Mouse (Mus musculus) spleen, postnatal 36 days (tissue): ENCODE data around the gene Fut11.
A peak's percentile ranks its signal among the peaks of the same experiment; 100 is the strongest.

ENCODE experiments used
- DNase-seq, 2 experiments: peaks; one replicate each; pipeline ENCODE4 v3.0.0; 2022; ENCODE audit warnings: low spot score in 2 of 2, mixed read lengths in 1 of 2

Fut11 gene

GRCm38 (mm10) chr14:20718443-20718842, 23.7 kb downstream of the Fut11 start:
- DNase-seq: no peak

GRCm38 (mm10) chr14:20719767-20720166, 25.0 kb downstream of the Fut11 start:
- DNase-seq: no peak

DNA sequence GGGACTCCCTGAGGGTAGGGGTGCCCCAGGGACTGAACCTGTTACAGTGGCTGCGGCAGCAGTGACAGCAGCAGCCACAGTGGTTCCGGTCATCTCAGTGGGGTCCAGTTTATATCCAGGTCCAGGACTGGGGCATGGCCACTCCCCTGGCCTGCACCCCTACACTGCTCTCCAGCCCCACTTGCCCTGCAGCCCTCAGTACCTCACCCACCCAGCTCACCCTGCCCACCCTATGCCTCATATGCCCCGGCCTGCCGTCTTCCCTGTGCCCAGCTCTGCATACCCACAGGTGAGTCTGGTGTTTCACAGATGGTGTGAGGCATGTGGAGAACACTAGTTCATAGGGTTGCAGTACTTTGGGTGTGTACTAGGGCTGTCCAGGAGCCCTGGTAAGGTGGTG, 26.6 kb downstream of the Fut11 start:
- DNase-seq: no peak

DNA sequence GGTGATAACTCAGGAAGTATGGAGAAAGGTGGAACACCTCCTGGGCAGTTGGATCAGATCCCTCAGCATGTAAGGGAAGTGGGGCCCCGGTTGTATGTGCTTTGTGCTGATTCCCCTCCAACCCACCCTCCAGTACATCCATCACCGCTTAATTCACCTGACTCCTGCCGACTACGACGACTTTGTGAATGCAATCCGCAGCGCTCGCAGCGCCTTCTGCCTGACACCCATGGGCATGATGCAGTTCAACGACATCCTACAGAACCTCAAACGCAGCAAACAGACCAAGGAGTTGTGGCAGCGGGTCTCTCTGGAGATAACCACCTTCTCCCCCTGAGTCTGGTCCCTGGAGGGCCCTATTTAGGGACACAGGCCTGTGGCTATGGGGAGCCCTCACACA, 28.2 kb downstream of the Fut11 start:
- no peak for DNase-seq

- no peak for DNase-seq
These were observed 29.3 kb downstream of the Fut11 start for GRCm38 (mm10) chr14:20724043-20724442.

DNA sequence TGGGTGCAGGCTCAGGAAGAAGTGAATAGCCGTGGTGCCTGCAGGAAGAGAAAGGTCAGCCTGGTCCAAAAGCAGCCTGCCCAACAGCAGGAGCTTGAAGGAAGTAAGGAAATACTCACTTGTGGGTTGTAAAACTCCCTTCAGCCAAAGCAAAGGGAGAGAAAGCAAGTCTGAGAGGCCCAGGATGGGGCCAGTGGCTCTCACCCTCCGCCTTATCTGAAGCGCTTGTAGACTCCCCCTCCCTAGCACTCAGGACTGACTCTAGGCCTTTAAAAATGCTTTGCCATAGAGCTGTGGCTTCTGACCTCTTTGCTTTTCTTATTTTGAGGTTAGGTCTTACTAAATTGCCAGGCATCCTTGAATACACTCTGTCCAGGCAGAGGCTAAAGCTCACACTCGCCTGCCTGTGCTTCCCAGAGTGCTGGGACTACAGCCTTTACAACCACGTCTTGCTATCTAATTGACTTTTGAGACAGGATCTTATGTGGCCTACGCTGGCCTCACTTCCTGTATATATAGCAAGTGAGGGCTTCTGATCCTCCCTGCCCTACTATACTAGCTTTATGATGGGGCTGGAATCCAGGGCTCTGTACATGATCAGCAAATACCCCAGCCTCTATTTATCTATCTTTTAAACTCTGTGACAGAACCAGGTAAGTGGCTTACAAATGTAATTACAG, 31.0 kb downstream of the Fut11 start:
- no peak for DNase-seq

GRCm38 (mm10) chr14:20729871-20730270, 35.1 kb downstream of the Fut11 start:
- DNase-seq: no peak

DNA sequence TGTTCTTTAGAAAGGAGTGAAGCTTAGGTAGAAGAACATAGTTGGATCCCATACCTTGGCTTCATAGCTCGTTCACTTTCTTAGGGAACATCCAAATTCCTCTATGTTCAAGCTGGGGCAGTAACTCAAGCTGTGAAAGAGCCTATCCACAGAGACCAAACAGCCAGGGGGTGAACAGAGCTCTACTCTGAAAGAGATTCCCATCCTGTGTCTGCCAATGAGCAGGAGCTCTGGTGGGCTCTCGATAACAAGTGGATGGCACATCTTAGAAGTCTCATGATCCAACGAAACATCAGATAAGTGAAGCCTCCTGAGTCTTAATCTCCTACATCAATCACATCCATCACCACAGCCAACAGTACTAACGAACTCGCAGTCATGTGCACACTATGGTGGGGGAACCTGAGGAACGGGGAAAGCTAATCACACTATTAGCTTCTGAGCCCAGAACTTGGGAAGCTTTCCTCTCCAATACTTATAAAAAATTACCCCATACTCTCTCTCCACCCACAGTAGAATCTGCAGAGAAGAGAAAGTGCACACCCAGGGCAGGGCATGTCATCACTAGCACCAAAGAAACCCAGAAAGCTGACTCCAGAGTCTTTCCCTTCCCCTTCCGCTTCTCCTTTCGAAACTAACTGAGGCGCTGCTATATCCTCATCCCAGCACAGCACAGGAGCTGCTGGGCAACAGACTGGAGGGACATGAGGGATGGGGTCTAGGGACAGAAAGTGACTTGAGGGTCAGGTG, 36.3 kb downstream of the Fut11 start:
- no peak for DNase-seq

DNA sequence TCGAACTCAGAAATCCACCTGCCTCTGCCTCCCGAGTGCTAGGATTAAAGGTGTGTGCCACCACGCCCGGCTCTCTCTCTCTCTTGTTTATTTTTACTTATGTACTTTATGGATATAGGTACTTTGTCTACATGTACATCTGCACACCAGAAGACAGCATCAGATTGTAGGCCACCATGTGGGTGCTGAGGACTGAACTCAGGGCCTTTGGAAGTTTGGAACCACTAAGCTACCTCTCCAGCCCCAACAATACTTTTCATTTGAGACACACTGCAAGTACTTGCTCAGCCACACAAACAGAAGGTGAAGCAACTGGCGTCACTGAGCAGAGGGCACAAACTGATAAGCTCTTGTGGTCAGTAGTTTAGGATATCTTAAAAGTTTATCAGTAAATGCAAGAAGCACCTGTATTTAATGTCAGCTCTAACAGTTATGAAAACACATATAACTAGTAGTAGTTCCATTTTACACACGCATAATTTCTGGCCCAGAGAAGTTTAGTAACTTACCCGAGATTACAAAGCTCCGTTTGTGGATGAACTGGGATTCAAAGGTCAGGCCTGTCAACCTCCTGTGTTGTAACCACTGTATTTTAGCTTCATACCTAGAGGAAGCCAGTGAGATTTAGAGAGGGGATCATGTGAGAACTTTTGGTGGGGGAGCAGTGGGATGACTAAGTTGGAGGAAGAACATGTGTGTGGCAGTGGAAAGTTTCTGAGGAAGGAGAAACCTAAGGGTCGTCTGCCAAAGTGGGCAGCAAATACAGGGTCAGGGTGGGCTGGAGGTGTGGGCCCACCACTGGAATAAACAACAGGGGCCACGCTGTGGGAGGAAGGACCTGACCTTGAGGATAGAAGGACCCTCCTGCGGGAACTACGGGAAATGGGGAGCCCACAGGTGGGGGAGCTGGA, 38.5 kb downstream of the Fut11 start:
- peak in 1 of 2 experiments; percentile 41 for DNase-seq

GRCm38 (mm10) chr14:20733952-20734774, 39.4 kb downstream of the Fut11 start, which contains the start of gene Ndst2:
Ndst2 (minus strand) TSS chr14:20734562.
- peak; percentile 91 for DNase-seq

DNA sequence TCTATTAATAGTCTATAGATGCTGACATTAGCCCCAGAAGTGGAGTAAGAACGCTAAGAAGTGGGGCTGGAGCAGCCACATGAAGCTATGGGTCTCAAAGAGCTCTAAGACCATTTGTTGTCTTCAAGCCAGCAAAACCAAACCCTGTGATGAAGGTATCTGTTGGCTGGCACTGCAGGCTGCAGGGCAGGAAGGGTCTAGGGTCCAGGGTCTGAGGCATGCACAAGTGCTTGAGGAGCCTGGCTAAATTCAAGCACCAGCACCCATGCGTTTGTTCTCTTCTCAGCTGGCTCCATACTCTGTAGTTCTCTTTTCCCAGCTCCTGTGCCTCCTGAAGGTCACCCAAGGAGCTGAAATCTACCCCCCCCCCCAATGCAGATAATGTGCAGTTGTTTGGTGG, 40.3 kb downstream of the Fut11 start:
- DNase-seq: no peak

DNA sequence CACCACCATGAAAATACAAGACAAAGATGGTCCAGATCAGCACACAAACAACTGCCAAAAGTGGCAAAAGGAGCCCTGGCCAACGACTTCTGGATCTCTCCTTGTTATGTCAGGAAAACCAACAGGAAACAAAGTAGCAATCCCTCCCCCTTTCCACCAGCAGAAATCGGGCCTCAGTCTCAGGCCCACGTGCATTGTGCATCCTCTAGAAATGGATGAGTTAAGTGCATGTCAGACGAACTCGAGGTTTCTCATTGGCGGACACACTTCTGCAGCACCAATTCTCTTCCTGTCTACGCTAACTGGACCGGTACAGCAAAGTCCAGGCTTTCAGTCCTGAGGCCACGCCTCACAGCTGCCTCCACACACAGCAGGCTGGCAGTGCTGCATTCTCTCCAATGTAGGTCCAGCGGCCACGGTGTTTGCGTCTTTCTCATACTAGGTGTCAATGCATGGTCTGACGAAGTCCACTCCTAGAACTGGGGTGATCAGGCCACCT, 41.2 kb downstream of the Fut11 start:
- DNase-seq: no peak

GRCm38 (mm10) chr14:20737306-20737705, 42.5 kb downstream of the Fut11 start:
- peak; percentile 42 to 49 for DNase-seq

DNA sequence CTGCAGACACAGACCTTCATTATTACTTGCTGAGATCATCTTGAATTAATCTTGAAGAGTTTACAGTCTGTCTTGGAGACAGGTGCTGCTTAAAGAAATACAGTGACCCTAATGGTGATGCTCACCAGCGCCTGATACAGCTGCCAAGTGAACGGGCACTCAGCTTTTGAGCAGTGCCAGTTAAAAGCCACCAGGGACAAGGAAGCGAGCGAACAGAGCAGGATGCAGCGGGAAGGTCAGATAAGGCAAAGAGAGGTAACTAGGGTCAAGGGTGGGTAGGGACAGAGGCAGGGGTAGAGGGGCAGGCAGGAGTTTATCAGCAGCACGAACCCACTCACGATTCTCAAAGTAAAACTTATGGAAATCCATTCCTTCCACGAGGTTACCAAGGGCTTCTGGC, 43.7 kb downstream of the Fut11 start:
- no peak for DNase-seq

- DNase-seq: no peak
These were observed 46.5 kb downstream of the Fut11 start for GRCm38 (mm10) chr14:20741301-20741700.

DNA sequence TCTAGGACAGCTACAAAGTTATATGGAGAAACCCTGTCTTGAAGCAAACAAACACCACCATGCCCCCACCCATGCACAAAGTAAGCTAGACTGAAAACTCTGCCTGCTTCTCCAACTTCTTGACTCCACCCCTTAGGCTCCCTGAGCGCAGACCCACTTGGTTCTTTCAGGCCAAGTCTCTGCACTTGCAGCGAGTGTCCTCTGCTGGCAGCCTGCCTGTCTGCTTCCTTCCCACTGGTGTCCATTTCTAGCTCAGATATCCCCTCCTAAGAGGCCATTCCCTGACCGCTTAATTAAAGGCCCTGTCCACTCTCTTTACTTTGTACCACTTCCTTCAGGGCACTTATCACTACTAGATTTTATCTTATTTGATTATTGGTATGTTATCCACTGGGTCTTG, 48.8 kb downstream of the Fut11 start:
- DNase-seq: no peak

DNA sequence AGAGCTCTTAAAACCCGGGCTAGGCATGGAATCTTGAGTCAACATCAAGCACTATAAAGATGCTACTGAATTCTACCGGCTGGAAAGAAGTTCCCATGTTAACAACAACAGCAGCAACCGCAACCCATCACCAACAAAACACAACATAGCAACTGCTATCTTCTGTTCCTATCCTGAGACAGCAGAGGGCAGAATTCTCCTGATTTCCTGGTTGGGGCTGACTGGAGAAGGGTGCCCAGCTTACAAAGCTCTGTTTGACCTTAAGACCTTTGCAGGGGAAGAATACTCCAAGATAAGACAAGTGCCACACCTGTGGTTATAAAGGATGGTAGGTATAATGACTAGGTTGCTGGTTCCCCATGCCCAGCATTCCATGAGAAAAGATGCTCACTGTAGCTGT, 52.2 kb downstream of the Fut11 start:
- no peak for DNase-seq

DNA sequence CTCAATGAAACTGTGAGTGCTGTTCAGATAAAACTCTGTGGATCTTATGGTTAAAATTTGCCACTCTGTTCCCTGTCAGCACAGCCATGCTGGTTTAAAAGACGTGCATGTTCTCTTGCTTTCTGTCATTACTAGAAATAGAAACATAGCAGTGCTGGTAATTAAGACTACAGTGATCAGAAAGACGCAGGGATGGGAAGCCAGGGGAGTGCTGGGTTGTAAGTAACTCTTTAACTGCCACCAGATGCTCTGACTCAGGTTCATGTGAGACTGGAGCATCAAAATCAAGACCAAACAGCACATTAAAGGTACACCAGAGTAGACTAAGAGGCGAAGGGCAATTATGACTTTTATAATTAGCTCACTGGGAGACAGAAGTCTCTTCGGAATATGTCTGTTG, 53.6 kb downstream of the Fut11 start:
- DNase-seq: no peak

GRCm38 (mm10) chr14:20749494-20750051, 54.8 kb downstream of the Fut11 start:
- DNase-seq: no peak

DNA sequence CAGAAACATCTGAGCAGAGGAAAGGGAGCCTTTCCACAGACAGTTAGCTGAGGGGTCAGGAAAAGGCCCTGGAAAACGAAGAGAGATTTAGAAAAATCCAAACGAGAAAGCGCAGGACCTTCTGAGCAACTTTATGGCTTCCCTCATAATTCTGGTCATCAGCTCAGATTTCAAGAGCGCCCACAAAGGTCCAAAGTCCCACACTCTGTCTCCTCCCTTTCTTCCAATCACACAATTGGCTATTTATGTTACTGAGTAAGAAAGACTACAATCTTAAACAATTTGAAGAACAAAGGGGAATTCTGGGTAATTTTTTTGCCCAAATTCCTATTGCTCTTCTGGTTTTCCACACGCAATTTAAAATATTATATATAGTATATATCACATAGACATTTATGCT, 55.7 kb downstream of the Fut11 start:
- no peak for DNase-seq
